Mouse (Mus musculus): ENCODE measurements at regions not wholly inside any gene's neighbourhood (a gene's known extent, or its start where the extent isn't known, plus 50 kb on each side); places are given as distances from the start of the nearest gene placed in this dataset.

DNA sequence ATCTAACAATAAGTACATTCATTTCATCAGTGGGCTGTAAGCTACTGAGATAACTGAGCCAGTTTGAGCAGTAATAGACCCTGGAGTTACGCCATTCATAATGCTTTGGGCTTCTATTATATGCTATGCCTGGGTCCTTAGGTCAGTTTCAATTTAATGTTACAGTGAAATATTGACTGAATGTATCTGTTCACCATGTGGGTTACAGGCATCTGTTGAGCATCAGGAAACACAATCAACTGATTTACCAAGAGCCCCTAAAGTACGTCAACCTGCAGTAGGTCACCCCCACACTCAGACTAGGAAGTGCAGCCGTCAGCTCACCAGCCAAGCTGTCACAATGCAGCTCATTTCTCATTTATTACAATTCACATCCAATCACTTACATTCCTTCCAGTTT, 183.5 kb downstream of the Lyplal1 start:
- TF ChIP-seq CTCF (IDR thresholded peaks at IDR 0.05; ENCODE audit: low read depth, low read length) (no peak), POLR2A (IDR thresholded peaks at IDR 0.05; ENCODE audit: extremely low read depth, insufficient read depth, low read length) (no peak)

Data from liver, adult 2 months (tissue).